Mouse (Mus musculus): ENCODE results near the gene Dhx34.

DNA sequence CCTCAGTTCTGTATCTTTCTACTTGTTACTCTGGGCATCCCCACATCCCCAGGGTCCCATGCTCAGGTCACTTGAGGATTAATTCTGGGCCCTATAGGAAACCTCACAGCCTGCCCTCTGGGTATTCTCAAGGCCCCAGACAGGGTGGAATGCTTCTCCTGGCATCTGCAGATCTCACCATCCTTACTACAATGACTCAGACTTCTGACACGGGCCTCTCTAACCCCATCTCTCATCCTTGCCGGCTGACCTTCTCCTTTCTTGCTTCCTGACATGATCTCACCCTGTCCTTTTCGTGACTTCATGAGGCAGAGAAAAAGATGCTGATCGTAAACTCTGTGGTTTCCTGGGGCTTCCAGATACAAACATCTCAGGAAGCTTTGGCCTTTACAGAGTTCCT, 32.4 kb upstream of the Dhx34 start:
- TF ChIP-seq MAFK (IDR thresholded peaks at IDR 0.05; ENCODE audit: insufficient read depth, low read depth, low read length) (no peak), ZC3H11A (IDR thresholded peaks at IDR 0.05; ENCODE audit: borderline replicate concordance, low read depth, low read length) (no peak), HCFC1 (IDR thresholded peaks at IDR 0.05; ENCODE audit: borderline replicate concordance, insufficient read depth, low read length) (no peak), CHD2 (IDR thresholded peaks at IDR 0.05; ENCODE audit: low read depth, low read length) (no peak)
